Mouse (Mus musculus) heart, postnatal 0 days (tissue): ENCODE measurements at regions not wholly inside any gene's neighbourhood (a gene's known extent, or its start where the extent isn't known, plus 50 kb on each side); places are given as distances from the start of the nearest gene placed in this dataset.

ENCODE experiments used
- CTCF ChIP-seq: IDR thresholded peaks from 2 replicates; pipeline ENCODE4 v1.5.1; 2016; ENCODE audit warnings: antibody characterized with exemption, control low read depth, low read depth
- EP300 ChIP-seq: IDR thresholded peaks from 2 replicates; pipeline ENCODE4 v1.6.1; 2016; ENCODE audit warnings: antibody characterized with exemption, low read depth

DNA sequence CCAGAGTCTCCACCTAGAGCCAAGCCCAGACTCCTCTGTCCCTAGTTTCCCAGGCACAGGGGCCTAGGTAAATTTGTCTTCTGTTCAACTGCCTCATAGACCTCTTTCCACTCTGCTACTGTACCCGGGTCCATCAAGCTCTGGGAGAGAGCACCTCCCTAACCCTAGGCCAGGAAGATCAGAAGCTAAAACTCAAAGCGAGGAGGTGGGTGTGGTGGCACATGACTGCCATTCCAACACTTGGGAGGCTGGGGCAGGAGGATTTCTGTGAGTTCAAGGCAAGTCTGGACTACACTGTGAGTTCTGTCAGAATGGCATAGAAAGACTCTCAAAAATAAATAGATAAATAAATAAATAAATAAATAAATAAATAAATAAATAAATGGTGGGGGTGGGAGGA, 91.2 kb upstream of the Tbx3 start:
- TF ChIP-seq EP300 (no peak), CTCF (no peak)
